Mouse (Mus musculus): Measurements from ENCODE around the gene Xrcc1.

DNA sequence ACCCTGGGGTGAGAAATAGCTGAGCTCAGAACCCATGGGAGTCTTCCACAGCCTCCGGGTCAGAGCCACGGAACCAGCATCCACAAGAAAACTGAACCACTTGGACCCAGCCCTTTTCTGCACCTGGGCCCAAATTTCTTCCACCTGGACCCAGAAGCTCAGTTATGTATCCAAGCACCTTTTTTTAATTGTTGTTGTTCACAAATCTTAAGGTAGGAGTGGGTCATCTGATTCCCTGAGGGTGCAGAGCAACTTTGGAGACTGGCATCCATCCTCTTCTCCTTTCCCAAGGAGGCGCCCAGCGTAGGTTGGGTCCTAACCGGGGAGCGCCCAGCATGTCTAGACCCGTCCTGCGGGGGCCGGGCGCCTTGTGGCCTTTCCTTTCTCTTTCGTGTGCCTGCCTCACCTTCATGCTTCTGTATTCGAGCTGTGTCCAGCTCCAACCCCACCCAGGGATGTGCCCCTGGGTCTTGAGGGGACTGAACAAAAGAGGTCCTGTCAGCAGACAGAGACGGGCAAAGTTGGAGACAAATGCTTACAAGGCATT is at the start of gene Xrcc1, which contains the start of gene Pinlyp:
- TF ChIP-seq POLR2A (IDR thresholded peaks at IDR 0.05; ENCODE audit: extremely low read depth, insufficient read depth, low read length): no peak
- no peak for TF ChIP-seq CTCF (IDR thresholded peaks at IDR 0.05; ENCODE audit: low read depth, low read length)
